Mouse (Mus musculus) CH12.LX (cell line): ENCODE results near the gene Tmc2. TPM values are rescaled to one million over a fixed set of nuclear protein-coding genes. Genes with fewer than 3 reads are reported as not detected.

ENCODE experiments used
- DNase-seq: peaks from one replicate; pipeline ENCODE4 v3.0.0-alpha.2; 2013; ENCODE audit errors: extremely low read depth
- H3K27ac ChIP-seq: 2 replicates; pipeline ENCODE4 v1.5.1; 2012; ENCODE audit warnings: low read depth, mild to moderate bottlenecking, control low read depth, moderate library complexity; ENCODE audit not compliant: insufficient read depth
- H3K27me3 ChIP-seq: replicated peaks from 2 replicates; pipeline ENCODE3; 2012; ENCODE audit warnings: inconsistent platforms
- H3K36me3 ChIP-seq, 2 experiments: replicated peaks in 1 of 2; 2 replicates each; pipeline versions ENCODE3 to v1.6.1; 2012; ENCODE audit warnings: inconsistent platforms in 1 of 2, low read length in 1 of 2, mild to moderate bottlenecking in 1 of 2, mixed read lengths in 1 of 2, moderate library complexity in 1 of 2; ENCODE audit not compliant: control insufficient read depth in 1 of 2, insufficient read depth in 1 of 2
- H3K4me1 ChIP-seq, 2 experiments: 2 replicates each; pipeline ENCODE4 v1.6.1; 2012; ENCODE audit warnings: inconsistent platforms in 1 of 2, moderate library complexity in 1 of 2; ENCODE audit not compliant: insufficient read depth in 2 of 2, control insufficient read depth in 1 of 2
- H3K4me2 ChIP-seq: 2 replicates; pipeline ENCODE4 v1.6.1; 2012; ENCODE audit warnings: low read depth, mild to moderate bottlenecking, control low read depth; ENCODE audit not compliant: poor library complexity, insufficient read depth, severe bottlenecking
- H3K4me3 ChIP-seq, 3 experiments: fragments of 150-350 bp in 1 of 3; sonication (generic) in 1 of 3; replicated peaks in 1 of 3; 2 replicates each; pipeline versions ENCODE3 to v1.5.1; 2011 to 2012; ENCODE audit warnings: low read depth in 2 of 3, low read length in 2 of 3, mild to moderate bottlenecking in 2 of 3, moderate library complexity in 2 of 3, control low read depth in 1 of 3, improper control_type of control experiment in 1 of 3, inconsistent platforms in 1 of 3, mixed read lengths in 1 of 3; ENCODE audit not compliant: poor library complexity in 1 of 3
- H3K79me2 ChIP-seq: replicated peaks from 2 replicates; pipeline ENCODE4 v1.6.1; 2012; ENCODE audit warnings: mild to moderate bottlenecking, moderate library complexity; ENCODE audit not compliant: control insufficient read depth, poor library complexity, insufficient read depth, severe bottlenecking; ENCODE audit errors: extremely low read depth
- H3K9ac ChIP-seq: 2 replicates; pipeline ENCODE4 v1.6.1; 2012; ENCODE audit warnings: low read depth, mild to moderate bottlenecking, control low read depth, moderate library complexity; ENCODE audit not compliant: insufficient read depth
- H3K9me3 ChIP-seq: replicated peaks from 2 replicates; pipeline ENCODE3; 2012; ENCODE audit warnings: low read length, inconsistent platforms, mixed read lengths
- BHLHE40 ChIP-seq: IDR thresholded peaks from 2 replicates; pipeline ENCODE4 v1.6.1; 2011; ENCODE audit warnings: mild to moderate bottlenecking, low read depth, low read length, improper control_type of control experiment
- CHD1 ChIP-seq: IDR thresholded peaks from 2 replicates; pipeline ENCODE4 v1.6.1; 2012; ENCODE audit warnings: low read depth, low read length, improper control_type of control experiment, inconsistent platforms
- CHD2 ChIP-seq: IDR thresholded peaks from 2 replicates; pipeline ENCODE4 v1.6.1; 2011; ENCODE audit warnings: low read length, improper control_type of control experiment
- E2F4 ChIP-seq: IDR thresholded peaks from 2 replicates; pipeline ENCODE4 v1.6.1; 2011; ENCODE audit warnings: low read depth, low read length, improper control_type of control experiment; ENCODE audit not compliant: insufficient replicate concordance
- ELF1 ChIP-seq: IDR thresholded peaks from 2 replicates; pipeline ENCODE4 v1.6.1; 2014; ENCODE audit warnings: low read depth, mild to moderate bottlenecking, inconsistent platforms, low read length, improper control_type of control experiment
- EP300 ChIP-seq: IDR thresholded peaks from 2 replicates; pipeline ENCODE4 v1.6.1; 2011; ENCODE audit warnings: low read length, improper control_type of control experiment
- ETS1 ChIP-seq: conservative IDR thresholded peaks from 2 replicates; pipeline ENCODE4 v1.6.1; 2012; ENCODE audit warnings: low read depth, mild to moderate bottlenecking, inconsistent platforms, low read length, improper control_type of control experiment, moderate library complexity
- JUND ChIP-seq: conservative IDR thresholded peaks from 2 replicates; pipeline ENCODE4 v1.6.1; 2011; ENCODE audit warnings: low read depth, low read length, improper control_type of control experiment
- MAZ ChIP-seq: IDR thresholded peaks from 2 replicates; pipeline ENCODE4 v1.6.1; 2012; ENCODE audit warnings: low read depth, mild to moderate bottlenecking, inconsistent platforms, low read length, improper control_type of control experiment, moderate library complexity
- MYC ChIP-seq: IDR thresholded peaks from 2 replicates; pipeline ENCODE4 v1.6.1; 2011; ENCODE audit warnings: low read depth, mild to moderate bottlenecking, improper control_type of control experiment, low read length
- RAD21 ChIP-seq: IDR thresholded peaks from 2 replicates; pipeline ENCODE4 v1.6.1; 2011; ENCODE audit warnings: low read depth, mild to moderate bottlenecking, low read length, improper control_type of control experiment, moderate library complexity
- SIN3A ChIP-seq: IDR thresholded peaks from 2 replicates; pipeline ENCODE4 v1.6.1; 2012; ENCODE audit warnings: low read length, improper control_type of control experiment, inconsistent platforms
- TCF12 ChIP-seq: IDR thresholded peaks from 2 replicates; pipeline ENCODE4 v1.6.1; 2014; ENCODE audit warnings: low read depth, mild to moderate bottlenecking, inconsistent platforms, low read length, improper control_type of control experiment
- UBTF ChIP-seq: IDR thresholded peaks from 2 replicates; pipeline ENCODE4 v1.6.1; 2012; ENCODE audit warnings: low read depth, mild to moderate bottlenecking, inconsistent platforms, low read length, improper control_type of control experiment, moderate library complexity
- USF1 ChIP-seq: IDR thresholded peaks from 2 replicates; pipeline ENCODE4 v1.6.1; 2014; ENCODE audit warnings: low read depth, mild to moderate bottlenecking, inconsistent platforms, low read length, improper control_type of control experiment
- USF2 ChIP-seq: conservative IDR thresholded peaks from 2 replicates; pipeline ENCODE4 v1.6.1; 2011; ENCODE audit warnings: low read depth, low read length, improper control_type of control experiment
- ZKSCAN1 ChIP-seq: IDR thresholded peaks from 2 replicates; pipeline ENCODE4 v1.6.1; 2012; ENCODE audit warnings: low read depth, inconsistent platforms, low read length, improper control_type of control experiment, borderline replicate concordance
- ZMIZ1 ChIP-seq: IDR thresholded peaks from 2 replicates; pipeline ENCODE4 v1.6.1; 2012; ENCODE audit warnings: low read depth, mild to moderate bottlenecking, inconsistent platforms, low read length, improper control_type of control experiment
- ZNF384 ChIP-seq: IDR thresholded peaks from 2 replicates; pipeline ENCODE4 v1.6.1; 2012; ENCODE audit warnings: low read depth, low read length, improper control_type of control experiment, inconsistent platforms
- dilution Hi-C: fragments of 300-500 bp; cut with MboI; formaldehyde crosslinking; loops from 2 replicates; pipeline ENCODE4 v1.14.3; 2020; ENCODE audit warnings: low sequenced_read_pairs; ENCODE audit not compliant: extremely low pct_unique_long_range_greater_than_20kb, extremely low pct_ligation_motif_present
- in situ Hi-C: fragments of 300-500 bp; cut with MboI; formaldehyde crosslinking; loops from 3 replicates; pipeline ENCODE4 v1.14.3; 2019; ENCODE audit warnings: low sequenced_read_pairs, low pct_ligation_motif_present, low pct_unique_long_range_greater_than_20kb, mixed read lengths
- polyA plus RNA-seq: library from polyadenylated mRNA; unstranded; fragments of >175 nt; gene quantifications from 2 replicates; pipeline ENCODE4 v1.2.1, GENCODE M21; 2012; ENCODE audit warnings: low read depth; ENCODE audit not compliant: insufficient read length
- total RNA-seq, 2 experiments: library from RNA; depleted of rRNA; stranded (reverse); fragments of 300-350 nt in 1 of 2; fragments of >200 nt in 1 of 2; gene quantifications; 2 replicates each; pipeline ENCODE4 v1.2.3; 2012 to 2014

Gene Tmc2
- total and polyA plus RNA-seq, 3 experiments: not detected

DNA sequence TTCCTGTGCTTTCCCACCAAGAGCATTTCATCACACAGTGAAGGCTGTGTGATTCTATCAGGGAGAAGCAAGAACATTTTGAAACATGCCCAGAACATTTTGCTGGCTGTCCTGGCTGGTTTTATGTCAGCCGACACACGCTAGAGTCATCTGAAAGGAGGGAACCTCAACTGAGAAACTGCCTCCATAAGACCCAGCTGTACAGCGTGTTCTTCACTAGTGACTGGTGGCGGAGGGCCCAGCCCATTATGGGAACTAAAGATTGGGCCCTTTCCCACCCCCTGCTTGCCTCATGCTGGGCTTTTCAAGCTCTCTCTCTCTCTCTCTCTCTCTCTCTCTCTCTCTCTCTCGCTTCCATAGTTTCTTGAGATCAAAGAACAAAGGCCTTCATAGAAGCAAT lies 6.0 kb downstream of the Tmc2 start:
- no peaks in the 10 kb centered on the region for H3K79me2 ChIP-seq
- no peaks in the 10 kb centered on the region for H3K36me3 ChIP-seq
- H3K4me1 ChIP-seq: peaks cover 0 to 3% of the 10 kb centered on the region in 2 experiments; a peak in 1 of 4 replicates
- no peak overlapping the region for H3K4me2 ChIP-seq
- peaks cover 19% of the 10 kb centered on the region for H3K27me3 ChIP-seq
- no peak for DNase-seq
- dilution Hi-C loops: no loop called here
- in situ Hi-C loops: loop anchor here (25.0 kb wide), 1 partner anchor 514 kb away; the partner anchor contains the start of gene Pdyn
- no peak for TF ChIP-seq SIN3A
- no peak for TF ChIP-seq MYC
- TF ChIP-seq CHD2: no peak
- TF ChIP-seq ELF1: no peak
- TF ChIP-seq, all 38 proteins: peak for 0
- Histone ChIP-seq H3K9ac (no peak overlapping the region), H3K9me3 (peaks cover 6% of the 10 kb centered on the region), H3K27ac (no peak overlapping the region), H3K4me3 (no peak overlapping the region)

DNA sequence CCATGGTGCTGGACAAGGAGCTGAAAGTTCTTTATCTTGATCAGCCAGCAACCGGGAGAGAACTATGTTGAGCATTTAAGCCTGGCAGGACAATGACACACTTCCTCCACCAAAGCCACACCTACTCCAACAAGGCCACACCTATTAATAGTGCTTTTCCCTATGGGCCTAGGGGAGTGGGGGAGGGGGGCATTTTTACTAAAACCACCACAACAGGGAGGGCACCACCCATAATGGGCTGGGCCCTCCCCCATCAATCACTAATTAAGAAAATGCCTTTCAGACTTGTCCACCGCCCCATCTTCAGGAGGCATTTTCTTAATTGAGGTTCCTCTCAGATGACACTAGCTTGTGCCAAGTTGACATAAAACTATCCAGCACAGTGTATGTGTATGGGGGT lies 12.4 kb downstream of the Tmc2 start:
- H3K9me3 ChIP-seq: peaks cover 12% of the 10 kb centered on the region
- H3K4me1 ChIP-seq: no peaks in the 10 kb centered on the region
- DNase-seq: no peak
- H3K36me3 ChIP-seq: no peaks in the 10 kb centered on the region
- dilution Hi-C loops: no loop called here
- H3K27me3 ChIP-seq: peaks cover 25% of the 10 kb centered on the region
- no peaks in the 10 kb centered on the region for H3K79me2 ChIP-seq
- H3K4me3 ChIP-seq: no peak overlapping the region
- H3K4me2 ChIP-seq: no peak overlapping the region
- in situ Hi-C loops: loop anchor here (25.0 kb wide), 1 partner anchor 520 kb away; the partner anchor contains the start of gene Pdyn
- H3K27ac ChIP-seq: no peak overlapping the region
- H3K9ac ChIP-seq: no peak overlapping the region
- TF ChIP-seq ZMIZ1 (no peak), JUND (no peak), BHLHE40 (no peak), CHD1 (no peak), ETS1 (no peak), MAZ (no peak), MYC (no peak), ELF1 (no peak), USF2 (no peak), EP300 (no peak), USF1 (no peak), ZKSCAN1 (no peak), TCF12 (no peak), ZNF384 (no peak), UBTF (no peak), RAD21 (no peak), SIN3A (no peak), E2F4 (no peak)
